18 mouse cellular contexts compared by ENCODE assay signal in genomic region chr16:30128787-30129186, GRCm38 (mm10).
DNase-seq lines count a peak whose midpoint lies in the region; ATAC-seq lines count a peak whose summit lies in the region.
"Had no signal": no experiment of that assay in that cellular context is flagged by ENCODE, and none has a peak within 500 bp of the region (broad histone marks: within the 10 kb centered on the region; RNA-seq: fewer than 3 reads in every experiment).

No protein-coding gene starts in this region.

- peaks cover 23% of the 10 kb centered on the region for H3K4me1 ChIP-seq in forebrain, embryonic 12.5 days
- peaks cover 22% of the 10 kb centered on the region for H3K4me1 ChIP-seq in forebrain, embryonic 13.5 days
- no peaks in the 10 kb centered on the region for H3K4me1 ChIP-seq in heart, embryonic 12.5 days (replicated peaks)
- H3K4me1 ChIP-seq: heart, embryonic 13.5 days had no signal

- DNase-seq in thymus, postnatal 25 days = peak; percentile 14
- no peak for DNase-seq in thymus, adult 18-20 months
- DNase-seq in heart, postnatal 4 days = no peak
- DNase-seq in embryo, embryonic 11 days = no peak
- DNase-seq: adrenal gland, postnatal 10 days; cerebellum, adult 11 months; cerebellum, adult 8-10 months; cerebellum, postnatal 14 days; gastrocnemius, postnatal 14 days; heart, postnatal 36 days had no signal

- H3K4me2 ChIP-seq in forebrain, embryonic 12.5 days = no peak overlapping the region
- H3K4me2 ChIP-seq in forebrain, embryonic 13.5 days = no peak overlapping the region
- H3K4me2 ChIP-seq in heart, embryonic 12.5 days = no peak overlapping the region
- H3K4me2 ChIP-seq: heart, embryonic 13.5 days; hindbrain, embryonic 12.5 days had no signal

- no peaks in the 10 kb centered on the region for H3K9me3 ChIP-seq in forebrain, embryonic 12.5 days
- peaks cover 8% of the 10 kb centered on the region for H3K9me3 ChIP-seq in forebrain, embryonic 13.5 days (replicated peaks)
- no peaks in the 10 kb centered on the region for H3K9me3 ChIP-seq in heart, embryonic 12.5 days (replicated peaks)

- H3K9ac ChIP-seq in forebrain, embryonic 12.5 days = no peak overlapping the region
- H3K9ac ChIP-seq in forebrain, embryonic 13.5 days = no peak overlapping the region
- no peak overlapping the region for H3K9ac ChIP-seq in heart, embryonic 12.5 days
- H3K9ac ChIP-seq: heart, embryonic 13.5 days; hindbrain, embryonic 12.5 days had no signal

- no peak overlapping the region for H3K4me3 ChIP-seq in forebrain, embryonic 12.5 days (replicated peaks)
- no peak overlapping the region for H3K4me3 ChIP-seq in forebrain, embryonic 13.5 days
- no peak overlapping the region for H3K4me3 ChIP-seq in heart, embryonic 12.5 days
- H3K4me3 ChIP-seq: embryonic facial prominence, embryonic 10.5 days; heart, embryonic 13.5 days; hindbrain, embryonic 12.5 days had no signal

- no peaks in the 10 kb centered on the region for H3K36me3 ChIP-seq in forebrain, embryonic 12.5 days (replicated peaks)
- no peaks in the 10 kb centered on the region for H3K36me3 ChIP-seq in forebrain, embryonic 13.5 days (ENCODE audit: poor library complexity, severe bottlenecking)
- H3K36me3 ChIP-seq in heart, embryonic 12.5 days = no peaks in the 10 kb centered on the region
- H3K36me3 ChIP-seq: embryonic facial prominence, embryonic 10.5 days; heart, embryonic 13.5 days; hindbrain, embryonic 12.5 days had no signal

- H3K27ac ChIP-seq in forebrain, embryonic 12.5 days = no peak overlapping the region
- H3K27ac ChIP-seq in forebrain, embryonic 13.5 days = no peak overlapping the region
- no peak overlapping the region for H3K27ac ChIP-seq in heart, embryonic 12.5 days (ENCODE audit: poor library complexity, severe bottlenecking)
- H3K27ac ChIP-seq: heart, embryonic 13.5 days had no signal

- ATAC-seq in forebrain, embryonic 12.5 days (ENCODE audit: low FRiP score) = 0 out of 2 replicates have a peak, but pooled peaks have one; percentile 1
- no peak for ATAC-seq in forebrain, embryonic 13.5 days
- ATAC-seq in megakaryocyte, adult 5-6 weeks (ENCODE audit: poor library complexity, severe bottlenecking) = peak; percentile 75
- ATAC-seq in heart, embryonic 12.5 days (ENCODE audit: insufficient number of reproducible peaks, low FRiP score) = no peak
- ATAC-seq: inflammation-experienced regulatory T-cells, adult 6 months had no signal

- WGBS in forebrain, embryonic 12.5 days = 70% methylated on average over 8 of the region's 8 CpGs
- WGBS in forebrain, embryonic 13.5 days = 64% methylated on average over 8 of the region's 8 CpGs
- 63% methylated on average over 8 of the region's 8 CpGs for WGBS in heart, embryonic 12.5 days

- H3K27me3 ChIP-seq in forebrain, embryonic 12.5 days = peaks cover 95% of the 10 kb centered on the region
- H3K27me3 ChIP-seq in forebrain, embryonic 13.5 days = peaks cover 97% of the 10 kb centered on the region
- H3K27me3 ChIP-seq in heart, embryonic 12.5 days (replicated peaks) = peaks cover 5% of the 10 kb centered on the region; the same call in 1 of the 2 replicates

Comparison
In these comparisons a context has a peak if more than half of its experiments do, and no peak if none do; other contexts are left out.
1. ATAC-seq: peak in forebrain, embryonic 12.5 days (single experiment) and megakaryocyte, adult 5-6 weeks (single experiment); none in forebrain, embryonic 13.5 days (single experiment) and heart, embryonic 12.5 days (single experiment).